Mouse (Mus musculus) layer of hippocampus, adult 11-12 months (tissue): ENCODE data around the gene Etv3.
"Not testable (repeated sequence)": the region's sequence is repeated elsewhere in the genome, so short reads cannot be mapped to it uniquely, and the experiment has no call there.

ENCODE experiments used
- DNase-seq: peaks from one replicate; pipeline ENCODE4 v3.0.0; 2022; ENCODE audit warnings: low spot score

Etv3 gene

GRCm38 (mm10) chr3:87525043-87525836 lies at the start of gene Etv3:
TSS of gene Etv3 (plus strand) at chr3:87525407.
- DNase-seq, result peak; percentile 88

GRCm38 (mm10) chr3:87477948-87478347 lies 47.3 kb upstream of the Etv3 start:
- DNase-seq, result not testable (repeated sequence)

- DNase-seq, result not testable (repeated sequence)
Measured at GRCm38 (mm10) chr3:87478596-87478995, 46.6 kb upstream of the Etv3 start.

- DNase-seq, result not testable (repeated sequence)
Measured at GRCm38 (mm10) chr3:87479230-87479629, 46.0 kb upstream of the Etv3 start.

- no peak for DNase-seq
Measured at GRCm38 (mm10) chr3:87487392-87487791, 37.8 kb upstream of the Etv3 start.

- DNase-seq, result no peak
Measured at GRCm38 (mm10) chr3:87487911-87488310, 37.3 kb upstream of the Etv3 start.

GRCm38 (mm10) chr3:87498266-87498665 lies 26.9 kb upstream of the Etv3 start:
- DNase-seq, result no peak

- DNase-seq, result peak; percentile 81
Measured at GRCm38 (mm10) chr3:87499072-87499471, 26.1 kb upstream of the Etv3 start.

- DNase-seq, result no peak
Measured at GRCm38 (mm10) chr3:87500088-87501055, 24.8 kb upstream of the Etv3 start.

- DNase-seq, result no peak
Measured at GRCm38 (mm10) chr3:87501151-87501550, 24.1 kb upstream of the Etv3 start.

- DNase-seq, result no peak
Measured at GRCm38 (mm10) chr3:87502771-87503170, 22.4 kb upstream of the Etv3 start.

GRCm38 (mm10) chr3:87504330-87504729 lies 20.9 kb upstream of the Etv3 start:
- DNase-seq, result no peak

- DNase-seq, result no peak
Measured at GRCm38 (mm10) chr3:87504749-87505425, 20.3 kb upstream of the Etv3 start.

- no peak for DNase-seq
Measured at GRCm38 (mm10) chr3:87506456-87507416, 18.5 kb upstream of the Etv3 start.

- DNase-seq, result peak; percentile 88
Measured at GRCm38 (mm10) chr3:87508205-87508901, 16.9 kb upstream of the Etv3 start.

GRCm38 (mm10) chr3:87509061-87509460 lies 16.1 kb upstream of the Etv3 start:
- DNase-seq, result no peak

GRCm38 (mm10) chr3:87510832-87511231 lies 14.4 kb upstream of the Etv3 start:
- DNase-seq, result no peak

GRCm38 (mm10) chr3:87511971-87512765 lies 13.0 kb upstream of the Etv3 start:
- DNase-seq, result no peak

GRCm38 (mm10) chr3:87515567-87516081 lies 9.6 kb upstream of the Etv3 start:
- peak; percentile 29 for DNase-seq
